Mouse (Mus musculus) myocyte (in vitro differentiated cells): Measurements from ENCODE around the gene Mzf1. TPM values are rescaled to one million over a fixed set of nuclear protein-coding genes. Genes with fewer than 3 reads are reported as not detected.
"Not testable (repeated sequence)": the region's sequence is repeated elsewhere in the genome, so short reads cannot be mapped to it uniquely, and the experiment has no call there.

Source experiments
- H3K27me3 ChIP-seq: one replicate; pipeline ENCODE4 v1.6.1; 2011; ENCODE audit not compliant: control insufficient read depth, insufficient read depth, insufficient read length
- H3K36me3 ChIP-seq: one replicate; pipeline ENCODE4 v1.6.1; 2011; ENCODE audit not compliant: control insufficient read depth, insufficient read depth
- H3K4me2 ChIP-seq: one replicate; pipeline ENCODE4 v1.6.1; 2011; ENCODE audit warnings: low read depth, control low read depth
- H3K4me3 ChIP-seq: one replicate; pipeline ENCODE4 v1.5.1; 2011; ENCODE audit warnings: mild to moderate bottlenecking, control low read depth, moderate library complexity
- H3K79me2 ChIP-seq: one replicate; pipeline ENCODE4 v1.6.1; 2011; ENCODE audit not compliant: control insufficient read depth, insufficient read depth
- H3ac ChIP-seq: one replicate; pipeline ENCODE4 v1.6.1; 2011; ENCODE audit not compliant: control insufficient read depth, insufficient read length
- CEBPB ChIP-seq: IDR thresholded peaks from 2 replicates; pipeline ENCODE4 v1.6.1; 2011; ENCODE audit warnings: mild to moderate bottlenecking, moderate library complexity; ENCODE audit not compliant: poor library complexity, insufficient read depth, severe bottlenecking
- E2F4 ChIP-seq: IDR thresholded peaks from one replicate; pipeline ENCODE4 v1.6.1; 2011; ENCODE audit warnings: mild to moderate bottlenecking, control low read depth, moderate library complexity; ENCODE audit not compliant: insufficient read depth
- MAX ChIP-seq: IDR thresholded peaks from one replicate; pipeline ENCODE4 v1.6.1; 2011; ENCODE audit warnings: low read depth, mild to moderate bottlenecking, control low read depth
- MYOD1 ChIP-seq, 3 experiments: IDR thresholded peaks; one replicate each; pipeline ENCODE4 v1.6.1; 2011; ENCODE audit warnings: control low read depth in 2 of 3, low read depth in 2 of 3, mild to moderate bottlenecking in 2 of 3, moderate library complexity in 1 of 3; ENCODE audit not compliant: insufficient read length in 2 of 3, control insufficient read depth in 1 of 3
- MYOG ChIP-seq, 3 experiments: IDR thresholded peaks; one replicate each; pipeline ENCODE4 v1.6.1; 2011; ENCODE audit warnings: control low read depth in 2 of 3, low read depth in 2 of 3, mild to moderate bottlenecking in 2 of 3; ENCODE audit not compliant: insufficient read length in 2 of 3, control insufficient read depth in 1 of 3, insufficient read depth in 1 of 3
- POLR2A ChIP-seq: IDR thresholded peaks from one replicate; pipeline ENCODE4 v1.6.1; 2011; ENCODE audit warnings: low read depth, mild to moderate bottlenecking, control low read depth, moderate library complexity; ENCODE audit not compliant: insufficient read length
- POLR2AphosphoS2 ChIP-seq: IDR thresholded peaks from one replicate; pipeline ENCODE4 v1.6.1; 2011; ENCODE audit warnings: low read depth, control low read depth; ENCODE audit not compliant: insufficient read length
- REST ChIP-seq: IDR thresholded peaks from one replicate; pipeline ENCODE4 v1.6.1; 2011; ENCODE audit warnings: mild to moderate bottlenecking, control low read depth, moderate library complexity; ENCODE audit not compliant: insufficient read depth, insufficient read length
- SRF ChIP-seq: IDR thresholded peaks from one replicate; pipeline ENCODE4 v1.6.1; 2011; ENCODE audit warnings: low read depth; ENCODE audit not compliant: control insufficient read depth, insufficient read length
- TCF12 ChIP-seq: IDR thresholded peaks from one replicate; pipeline ENCODE4 v1.6.1; 2011; ENCODE audit warnings: mild to moderate bottlenecking, control low read depth; ENCODE audit not compliant: poor library complexity, insufficient read depth, severe bottlenecking
- TCF3 ChIP-seq: IDR thresholded peaks from one replicate; pipeline ENCODE4 v1.6.1; 2011; ENCODE audit warnings: low read depth, control low read depth; ENCODE audit not compliant: insufficient read length
- USF1 ChIP-seq: IDR thresholded peaks from one replicate; pipeline ENCODE4 v1.6.1; 2011; ENCODE audit warnings: low read depth, mild to moderate bottlenecking, control low read depth, moderate library complexity
- polyA plus RNA-seq: library from polyadenylated mRNA; unstranded; fragments of >200 nt; fragmentation: generic; extraction: Trizol; gene quantifications from one replicate; pipeline ENCODE4 v1.2.1, GENCODE M21; 2012; ENCODE audit warnings: missing spikeins

The Mzf1 gene
- polyA plus RNA-seq, result 0.37 TPM

GRCm38 (mm10) chr7:13054287-13055010, at the start of gene Mzf1:
Gene Mzf1 (minus strand): TSS chr7:13054764.
- TF ChIP-seq POLR2A (peak; percentile 60), CEBPB (no peak)
- Histone ChIP-seq H3K36me3 (no peaks in the 10 kb centered on the region), H3ac (peak within 1 kb of the TSS; percentile 61), H3K79me2 (no peaks in the 10 kb centered on the region), H3K27me3 (no peaks in the 10 kb centered on the region), H3K4me3 (peak within 1 kb of the TSS; percentile 54), H3K4me2 (peak within 1 kb of the TSS; percentile 90)

GRCm38 (mm10) chr7:13095073-13095472, 40.5 kb upstream of the Mzf1 start, which contains the start of gene Vmn1r85:
Gene Vmn1r85 (minus strand): TSS chr7:13095173.
- TF ChIP-seq TCF3 (no peak), USF1 (no peak), MYOG (IDR thresholded peaks at IDR 0.05; ENCODE audit: control insufficient read depth in 1 of 3, insufficient read depth in 1 of 3, insufficient read length in 2 of 3, low read depth in 2 of 3) (no peak), TCF12 (no peak), REST (no peak), POLR2AphosphoS2 (no peak), E2F4 (no peak), MAX (no peak), CEBPB (no peak), POLR2A (no peak), MYOD1 (IDR thresholded peaks at IDR 0.05; ENCODE audit: control insufficient read depth in 1 of 3, insufficient read length in 2 of 3, low read depth in 2 of 3) (no peak)
- Histone ChIP-seq H3K4me3 (no peak within 1 kb of the TSS), H3K27me3 (no peaks in the 10 kb centered on the region), H3K4me2 (no peak within 1 kb of the TSS), H3K36me3 (no peaks in the 10 kb centered on the region), H3ac (no peak within 1 kb of the TSS), H3K79me2 (no peaks in the 10 kb centered on the region)

- H3K36me3 ChIP-seq, result no peaks in the 10 kb centered on the region
- H3K79me2 ChIP-seq, result no peaks in the 10 kb centered on the region
- no peak overlapping the region for H3ac ChIP-seq
- no peaks in the 10 kb centered on the region for H3K27me3 ChIP-seq
- no peak overlapping the region for H3K4me3 ChIP-seq
- H3K4me2 ChIP-seq, result no peak overlapping the region
- TF ChIP-seq MAX, result no peak
- no peak for TF ChIP-seq MYOG (IDR thresholded peaks at IDR 0.05; ENCODE audit: control insufficient read depth in 1 of 3, insufficient read depth in 1 of 3, insufficient read length in 2 of 3, low read depth in 2 of 3)
- no peak for TF ChIP-seq E2F4
- no peak for TF ChIP-seq TCF3
- TF ChIP-seq POLR2A, result no peak
- TF ChIP-seq TCF12, result no peak
- TF ChIP-seq CEBPB, result no peak
- no peak for TF ChIP-seq MYOD1 (IDR thresholded peaks at IDR 0.05; ENCODE audit: control insufficient read depth in 1 of 3, insufficient read length in 2 of 3, low read depth in 2 of 3)
- TF ChIP-seq POLR2AphosphoS2, result no peak
- no peak for TF ChIP-seq SRF
- no peak for TF ChIP-seq USF1
- TF ChIP-seq REST, result no peak
Observed at GRCm38 (mm10) chr7:13072293-13072692, 17.7 kb upstream of the Mzf1 start.

- H3ac ChIP-seq, H3K36me3 ChIP-seq, H3K4me2 ChIP-seq, H3K79me2 ChIP-seq, H3K4me3 ChIP-seq, H3K27me3 ChIP-seq: not testable (repeated sequence)
Observed at GRCm38 (mm10) chr7:13063399-13063798, 8.8 kb upstream of the Mzf1 start.

GRCm38 (mm10) chr7:13059536-13059935, 5.0 kb upstream of the Mzf1 start:
- no peaks in the 10 kb centered on the region for H3K36me3 ChIP-seq
- H3K27me3 ChIP-seq, result no peaks in the 10 kb centered on the region
- TF ChIP-seq MAX (no peak), TCF3 (no peak), MYOD1 (IDR thresholded peaks at IDR 0.05; ENCODE audit: control insufficient read depth in 1 of 3, insufficient read length in 2 of 3, low read depth in 2 of 3) (no peak), POLR2A (no peak), E2F4 (no peak), REST (no peak), USF1 (no peak), MYOG (IDR thresholded peaks at IDR 0.05; ENCODE audit: control insufficient read depth in 1 of 3, insufficient read depth in 1 of 3, insufficient read length in 2 of 3, low read depth in 2 of 3) (no peak), TCF12 (no peak), SRF (no peak), CEBPB (no peak), POLR2AphosphoS2 (no peak)
- H3K4me2 ChIP-seq, result no peak overlapping the region
- no peaks in the 10 kb centered on the region for H3K79me2 ChIP-seq
- no peak overlapping the region for H3ac ChIP-seq
- H3K4me3 ChIP-seq, result no peak overlapping the region
